Mouse (Mus musculus): ENCODE measurements around the gene Vps13d.

- TF ChIP-seq POLR2A (IDR thresholded peaks at IDR 0.05; ENCODE audit: low read depth, low read length) = no peak
- no peak for TF ChIP-seq POLR2AphosphoS2 (IDR thresholded peaks at IDR 0.05; ENCODE audit: low read depth, low read length)
- TF ChIP-seq ZKSCAN1 (IDR thresholded peaks at IDR 0.05; ENCODE audit: borderline replicate concordance, low read depth, low read length) = no peak
- no peak for TF ChIP-seq ZNF384 (IDR thresholded peaks at IDR 0.05; ENCODE audit: low read depth, low read length)
- TF ChIP-seq EP300 (IDR thresholded peaks at IDR 0.05; ENCODE audit: low read length) = no peak
- TF ChIP-seq NELFE (IDR thresholded peaks at IDR 0.05; ENCODE audit: low read depth, low read length) = no peak
- no peak for TF ChIP-seq CTCF (conservative IDR thresholded peaks at IDR 0.05 in 1 of 2, IDR thresholded peaks at IDR 0.05 in 1 of 2; ENCODE audit: low read depth in 2 of 2, low read length in 2 of 2)
- no peak for TF ChIP-seq E2F4 (IDR thresholded peaks at IDR 0.05; ENCODE audit: insufficient replicate concordance, low read depth, low read length)
- TF ChIP-seq KAT2A (IDR thresholded peaks at IDR 0.05; ENCODE audit: insufficient replicate concordance, low read length) = no peak
- no peak for TF ChIP-seq CHD1 (IDR thresholded peaks at IDR 0.05; ENCODE audit: low read depth, low read length)
- TF ChIP-seq MAX (IDR thresholded peaks at IDR 0.05; ENCODE audit: low read length) = no peak
These were observed 234.5 kb downstream of the Vps13d start for GRCm38 (mm10) chr4:144960188-144960904.

All from CH12.LX (cell line).